Mouse (Mus musculus) embryonic facial prominence, embryonic 13.5 days (tissue): ENCODE data around the gene Wdr13. TPM values are rescaled to one million over a fixed set of nuclear protein-coding genes. Genes with fewer than 3 reads are reported as not detected.

Experiments used
- ATAC-seq: fragments of 200-750 bp; cut with Nextera tagmentation; 2 replicates; pipeline ENCODE4 v1.8.0; 2017; ENCODE audit warnings: low read depth; ENCODE audit not compliant: insufficient number of reproducible peaks, insufficient read depth, low FRiP score, low TSS enrichment
- H3K27ac ChIP-seq: fragments of 300-500 bp; sonication (generic); 2 replicates; pipeline ENCODE4 v1.5.1; 2015; ENCODE audit warnings: moderate library complexity, mild to moderate bottlenecking, inconsistent platforms
- H3K27me3 ChIP-seq: fragments of 300-500 bp; sonication (generic); 2 replicates; pipeline ENCODE4 v1.6.1; 2015; ENCODE audit warnings: mild to moderate bottlenecking, inconsistent platforms
- H3K36me3 ChIP-seq: fragments of 300-500 bp; sonication (generic); 2 replicates; pipeline ENCODE4 v1.6.1; 2015; ENCODE audit warnings: mild to moderate bottlenecking, inconsistent platforms
- H3K4me1 ChIP-seq: fragments of 300-500 bp; sonication (generic); 2 replicates; pipeline ENCODE4 v1.6.1; 2015; ENCODE audit warnings: inconsistent platforms
- H3K4me2 ChIP-seq: fragments of 300-500 bp; sonication (generic); 2 replicates; pipeline ENCODE4 v1.6.1; 2015; ENCODE audit warnings: moderate library complexity, mild to moderate bottlenecking, inconsistent platforms
- H3K4me3 ChIP-seq: fragments of 300-500 bp; sonication (generic); 2 replicates; pipeline ENCODE4 v1.5.1; 2015; ENCODE audit warnings: mild to moderate bottlenecking, inconsistent platforms
- H3K9ac ChIP-seq: fragments of 300-500 bp; sonication (generic); 2 replicates; pipeline ENCODE4 v1.6.1; 2015; ENCODE audit warnings: mild to moderate bottlenecking, inconsistent platforms
- H3K9me3 ChIP-seq: fragments of 300-500 bp; sonication (generic); 2 replicates; pipeline ENCODE4 v1.6.1; 2016; ENCODE audit warnings: inconsistent platforms
- WGBS: fragments of 180-500 bp; shearing (Covaris S2); methylation state at CpG from one replicate; pipeline ENCODE4 v1.1.7; 2015; ENCODE audit warnings: mixed read lengths; 5-methylcytosine and 5-hydroxymethylcytosine counted together
- polyA plus RNA-seq: library from polyadenylated mRNA; unstranded; fragments of >200 nt; fragmentation: Nextera tagmentation; extraction: Ambion mirVana; gene quantifications from 2 replicates; pipeline ENCODE4 v1.2.1, GENCODE M21; 2015

Wdr13 gene
- 23.2 and 27.2 TPM in 2 replicates for polyA plus RNA-seq

- Histone ChIP-seq H3K9ac (peak within 1 kb of the TSS; percentile 63), H3K36me3 (peaks cover 20% of the 10 kb centered on the region), H3K27ac (peak within 1 kb of the TSS; percentile 91), H3K4me2 (peak within 1 kb of the TSS; percentile 58), H3K4me3 (peak within 1 kb of the TSS; percentile 55), H3K4me1 (no peaks in the 10 kb centered on the region), H3K27me3 (no peaks in the 10 kb centered on the region), H3K9me3 (no peaks in the 10 kb centered on the region)
- peak; percentile 72 for ATAC-seq
- WGBS: 18% methylated on average over 40 of the region's 40 CpGs
Measured at GRCm38 (mm10) chrX:8132017-8132976, at the start of gene Wdr13. Gene Wdr13, minus strand, starts transcription at chrX:8132892.

GRCm38 (mm10) chrX:8179646-8180045, 47.0 kb upstream of the Wdr13 start:
- Histone ChIP-seq H3K9ac (no peak overlapping the region), H3K27me3 (no peaks in the 10 kb centered on the region), H3K4me2 (no peak overlapping the region), H3K9me3 (no peaks in the 10 kb centered on the region), H3K4me3 (no peak overlapping the region), H3K4me1 (no peaks in the 10 kb centered on the region), H3K27ac (no peak overlapping the region), H3K36me3 (no peaks in the 10 kb centered on the region)
- 93% methylated on average over 5 of the region's 5 CpGs for WGBS
- ATAC-seq: no peak

GRCm38 (mm10) chrX:8178871-8179270, 46.2 kb upstream of the Wdr13 start:
- Histone ChIP-seq H3K36me3 (no peaks in the 10 kb centered on the region), H3K9ac (no peak overlapping the region), H3K4me3 (no peak overlapping the region), H3K27me3 (no peaks in the 10 kb centered on the region), H3K4me1 (no peaks in the 10 kb centered on the region), H3K27ac (no peak overlapping the region), H3K4me2 (no peak overlapping the region), H3K9me3 (no peaks in the 10 kb centered on the region)
- ATAC-seq: no peak
- WGBS: 97% methylated on average over 2 of the region's 2 CpGs

- Histone ChIP-seq H3K9me3 (no peaks in the 10 kb centered on the region), H3K27me3 (no peaks in the 10 kb centered on the region), H3K4me1 (no peaks in the 10 kb centered on the region), H3K27ac (no peak within 1 kb of the TSS), H3K4me3 (peak within 1 kb of the TSS; percentile 62), H3K4me2 (peak within 1 kb of the TSS; percentile 57), H3K36me3 (no peaks in the 10 kb centered on the region), H3K9ac (peak within 1 kb of the TSS; percentile 70)
- 16% methylated on average over 56 of the region's 56 CpGs for WGBS
- peak; percentile 96 for ATAC-seq
Measured at GRCm38 (mm10) chrX:8175504-8176385, 43.1 kb upstream of the Wdr13 start, which contains the start of gene Tbc1d25. Gene Tbc1d25, minus strand, starts transcription at chrX:8176181.

GRCm38 (mm10) chrX:8175169-8175503, 42.4 kb upstream of the Wdr13 start:
- H3K4me1 ChIP-seq: no peaks in the 10 kb centered on the region
- no peak for ATAC-seq

GRCm38 (mm10) chrX:8167716-8168647, 35.3 kb upstream of the Wdr13 start:
- no peaks in the 10 kb centered on the region for H3K4me1 ChIP-seq
- H3K9ac ChIP-seq: no peak overlapping the region
- H3K9me3 ChIP-seq: no peaks in the 10 kb centered on the region
- H3K4me3 ChIP-seq: no peak overlapping the region
- no peaks in the 10 kb centered on the region for H3K27me3 ChIP-seq
- 87% methylated on average over 10 of the region's 10 CpGs for WGBS
- no peak overlapping the region for H3K27ac ChIP-seq
- no peak overlapping the region for H3K4me2 ChIP-seq
- no peak for ATAC-seq
- peaks cover 7% of the 10 kb centered on the region; the same call in 1 of the 2 replicates for H3K36me3 ChIP-seq

More at GRCm38 (mm10) chrX:8175169-8175503, 42.4 kb upstream of the Wdr13 start:
- H3K4me2 ChIP-seq: peak overlapping the region; percentile 57
- no peak overlapping the region for H3K27ac ChIP-seq
- no peaks in the 10 kb centered on the region for H3K9me3 ChIP-seq
- WGBS: 17% methylated on average over 4 of the region's 4 CpGs
- peak overlapping the region; percentile 70 for H3K9ac ChIP-seq
- no peaks in the 10 kb centered on the region for H3K36me3 ChIP-seq
- H3K27me3 ChIP-seq: no peaks in the 10 kb centered on the region
- H3K4me3 ChIP-seq: peak overlapping the region; percentile 62

- Histone ChIP-seq H3K36me3 (peaks cover 4% of the 10 kb centered on the region; the same call in 1 of the 2 replicates), H3K4me1 (no peaks in the 10 kb centered on the region), H3K9me3 (no peaks in the 10 kb centered on the region), H3K9ac (no peak overlapping the region), H3K4me3 (no peak overlapping the region), H3K4me2 (no peak overlapping the region), H3K27me3 (no peaks in the 10 kb centered on the region), H3K27ac (no peak overlapping the region)
- 89% methylated on average over 4 of the region's 4 CpGs for WGBS
- ATAC-seq: no peak
Measured at GRCm38 (mm10) chrX:8164471-8164870, 31.8 kb upstream of the Wdr13 start.

- H3K4me3 ChIP-seq: no peak overlapping the region
- 85% methylated on average over 5 of the region's 5 CpGs for WGBS
- no peak overlapping the region for H3K4me2 ChIP-seq
- H3K27me3 ChIP-seq: no peaks in the 10 kb centered on the region
- no peak for ATAC-seq
- H3K4me1 ChIP-seq: no peaks in the 10 kb centered on the region
- no peaks in the 10 kb centered on the region for H3K36me3 ChIP-seq
- no peak overlapping the region for H3K9ac ChIP-seq
- H3K27ac ChIP-seq: no peak overlapping the region
- H3K9me3 ChIP-seq: no peaks in the 10 kb centered on the region
Measured at GRCm38 (mm10) chrX:8163076-8163475, 30.4 kb upstream of the Wdr13 start.

- Histone ChIP-seq H3K4me2 (peak within 1 kb of the TSS; percentile 75), H3K27me3 (no peaks in the 10 kb centered on the region), H3K27ac (peak within 1 kb of the TSS; percentile 97), H3K9me3 (no peaks in the 10 kb centered on the region), H3K36me3 (peaks cover 31% of the 10 kb centered on the region), H3K4me3 (peak within 1 kb of the TSS; percentile 59), H3K9ac (peak within 1 kb of the TSS; percentile 83), H3K4me1 (peaks cover 8% of the 10 kb centered on the region)
- peak; percentile 91 for ATAC-seq
- 28% methylated on average over 58 of the region's 65 CpGs for WGBS
Measured at GRCm38 (mm10) chrX:8145153-8145991, 12.7 kb upstream of the Wdr13 start, which contains the start of gene Rbm3. Gene Rbm3, minus strand, starts transcription at chrX:8145880.

GRCm38 (mm10) chrX:8143750-8144149, 11.1 kb upstream of the Wdr13 start:
- H3K4me3 ChIP-seq: peak overlapping the region; percentile 59
- WGBS: 69% methylated on average over 7 of the region's 7 CpGs
- H3K9me3 ChIP-seq: no peaks in the 10 kb centered on the region
- peak overlapping the region; percentile 75 for H3K4me2 ChIP-seq
- no peak overlapping the region for H3K27ac ChIP-seq
- peaks cover 8% of the 10 kb centered on the region for H3K4me1 ChIP-seq
- peaks cover 31% of the 10 kb centered on the region for H3K36me3 ChIP-seq
- no peak for ATAC-seq
- peak overlapping the region; percentile 83; the same call in 1 of the 2 replicates for H3K9ac ChIP-seq
- no peaks in the 10 kb centered on the region for H3K27me3 ChIP-seq
